Mouse (Mus musculus): ENCODE measurements at regions not wholly inside any gene's neighbourhood (a gene's known extent, or its start where the extent isn't known, plus 50 kb on each side); places are given as distances from the start of the nearest gene placed in this dataset.

DNA sequence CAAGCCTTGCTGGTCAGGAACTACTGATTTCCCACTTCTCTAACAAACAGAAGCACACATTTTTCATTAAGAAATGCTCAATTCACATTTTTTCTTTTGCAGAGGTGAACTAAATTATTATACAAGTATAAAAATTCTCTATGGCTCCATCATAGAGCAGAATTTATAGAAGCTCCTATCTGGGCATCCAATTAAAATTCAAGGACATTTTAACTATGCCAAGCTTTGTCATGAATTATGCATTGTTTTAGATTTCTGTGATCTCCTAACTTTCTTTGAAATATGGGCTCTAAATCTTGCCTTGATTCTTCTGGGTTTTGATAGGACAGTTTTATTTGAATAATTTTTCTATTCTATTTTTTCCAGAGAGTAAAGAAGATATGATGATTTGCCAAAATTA is 163.1 kb upstream of the Pex5l start:
- no peak for DNase-seq (ENCODE audit: low spot score in 2 of 2)

DNA sequence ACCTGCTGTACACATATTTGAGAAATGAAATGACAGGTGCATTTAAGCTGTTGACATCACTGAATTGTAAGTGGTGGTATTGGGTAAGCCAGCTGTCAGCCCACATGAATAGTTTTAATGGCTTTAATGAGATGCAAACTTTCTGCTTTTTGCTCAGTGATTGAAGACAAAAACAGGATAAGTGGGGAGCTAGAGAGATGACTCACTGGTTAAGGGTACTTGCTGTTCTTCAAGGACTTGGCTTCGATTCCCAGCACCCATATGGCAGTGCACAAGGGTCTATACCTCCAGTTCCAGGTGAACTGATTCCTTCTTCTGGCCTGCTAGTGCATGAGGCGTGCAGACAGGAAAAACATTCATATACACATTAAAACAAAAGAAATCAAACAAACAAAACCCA is 162.7 kb upstream of the Pex5l start:
- DNase-seq (ENCODE audit: low spot score in 2 of 2): peak; percentile 19 to 23

GRCm38 (mm10) chr3:33262797-33263196 is 119.8 kb upstream of the Pex5l start:
- no peak for DNase-seq (ENCODE audit: low spot score in 2 of 2)

DNA sequence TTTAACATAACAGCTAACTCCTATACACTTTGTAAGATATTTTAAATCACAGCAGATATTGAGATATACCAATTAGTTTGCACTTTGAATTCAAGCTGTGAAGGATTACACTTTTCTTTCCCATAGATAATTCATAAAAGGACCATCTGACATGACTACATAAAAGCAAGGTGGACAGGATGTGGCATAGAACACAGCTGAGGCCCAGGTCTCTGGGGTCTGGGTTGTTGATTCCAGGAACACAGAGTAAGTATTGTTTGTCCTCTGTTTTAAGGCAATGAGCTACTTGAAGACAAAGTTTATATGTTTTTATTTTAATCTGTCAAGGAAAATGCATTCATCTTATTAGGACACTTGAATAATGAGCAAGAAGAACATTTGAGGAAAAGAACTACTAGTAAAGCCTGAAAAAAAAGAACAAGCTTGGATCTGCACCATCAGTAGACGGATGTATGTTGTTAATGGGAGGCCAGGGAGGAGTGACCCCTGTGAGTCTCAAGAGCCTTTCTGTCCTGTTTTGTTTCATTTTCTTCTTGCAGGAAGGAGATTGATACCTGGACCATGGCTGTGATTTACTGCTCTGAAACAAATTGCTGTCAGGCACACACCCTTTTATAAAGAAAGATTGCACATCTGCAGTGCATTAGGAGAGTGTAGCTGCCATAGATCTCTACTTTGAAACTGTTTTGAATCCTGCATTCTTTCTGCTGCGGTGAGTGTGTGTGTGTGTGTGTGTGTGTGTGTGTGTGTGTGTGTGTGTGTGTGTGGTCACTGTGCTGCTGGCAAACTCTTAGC is 76.4 kb upstream of the Pex5l start:
- no peak for DNase-seq (ENCODE audit: low spot score in 2 of 2)

DNA sequence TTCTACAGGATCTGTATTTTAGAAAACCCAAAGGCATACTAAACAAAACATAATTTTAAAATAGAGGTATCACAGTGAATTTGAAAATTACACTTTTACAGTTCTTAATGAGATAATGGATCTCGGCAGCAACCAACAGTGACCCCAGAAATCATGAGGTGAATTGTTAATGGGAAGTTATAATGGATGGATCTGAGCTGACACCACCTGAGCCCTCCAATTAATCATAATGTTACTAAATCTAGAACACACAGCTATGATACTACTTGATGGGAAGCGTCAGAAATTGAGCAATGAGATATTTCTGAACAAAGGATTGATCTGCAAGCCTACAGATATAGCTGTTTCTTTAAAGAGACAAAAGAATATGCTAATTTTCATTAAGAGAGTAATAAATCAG is 75.2 kb upstream of the Pex5l start:
- no peak for DNase-seq (ENCODE audit: low spot score in 2 of 2)

DNA sequence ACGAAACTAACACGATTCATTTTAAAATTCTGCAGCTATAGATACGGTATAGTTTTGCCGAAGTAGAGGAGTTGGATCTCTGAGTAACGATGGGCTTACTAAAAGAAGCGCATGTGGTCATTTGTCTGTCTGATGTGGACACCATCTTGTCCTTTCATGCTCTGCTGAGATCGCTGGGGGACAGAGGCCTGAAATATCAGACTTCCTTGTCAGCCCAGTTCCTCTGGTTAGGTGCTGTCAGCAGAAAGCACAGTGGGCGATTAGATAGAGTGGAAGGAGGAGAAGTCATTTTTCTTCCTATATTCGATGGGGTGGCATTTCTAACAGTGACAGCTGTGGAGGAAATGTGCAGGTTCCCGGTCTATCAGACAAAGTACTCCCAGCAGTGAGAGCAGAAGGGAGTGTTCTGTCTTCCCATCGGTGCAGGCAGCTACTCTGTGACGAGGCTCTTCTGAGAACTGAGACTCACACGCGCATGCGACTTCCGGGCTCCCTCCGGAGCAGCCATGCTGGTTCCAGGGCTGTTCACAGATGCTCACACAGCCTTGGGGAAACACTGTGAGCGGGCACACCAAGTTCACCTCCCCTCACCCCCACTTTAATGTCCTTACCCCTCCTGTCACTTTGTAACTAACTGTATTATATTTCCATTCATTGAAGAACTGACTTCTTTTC is 74.5 kb upstream of the Pex5l start:
- no peak for DNase-seq (ENCODE audit: low spot score in 2 of 2)

- no peak for DNase-seq (ENCODE audit: low spot score in 2 of 2)
Measured at GRCm38 (mm10) chr3:33211224-33211817, 68.3 kb upstream of the Pex5l start.

Small RNA genes in the stretch of these regions (microRNA-seq; reads per million reads assigned to microRNA genes)
- gene Gm27974: 0 reads per million in 2 experiments

Data from left cerebral cortex, adult 18-20 months (tissue).